Mouse (Mus musculus): Measurements from ENCODE around the gene Spast. TPM values are rescaled to one million over a fixed set of nuclear protein-coding genes. Genes with fewer than 3 reads are reported as not detected.

Gene Spast
- polyA plus RNA-seq (2017; shearing (Covaris generic)): 10 to 100 TPM; 25.6 to 28.6 TPM

GRCm38 (mm10) chr17:74338937-74339804 is at the start of gene Spast:
Gene Spast, plus strand, starts transcription at chr17:74338987.

GRCm38 (mm10) chr17:74295026-74295970 is 43.5 kb upstream of the Spast start, which contains the start of gene Memo1:
Gene Memo1, minus strand, starts transcription at chr17:74295521.

GRCm38 (mm10) chr17:74323844-74324243 is 14.9 kb upstream of the Spast start, which contains the start of gene Dpy30:
Gene Dpy30, minus strand, starts transcription at chr17:74323944.

GRCm38 (mm10) chr17:74395383-74396065 is 56.7 kb downstream of the Spast start, which contains the start of gene Slc30a6:
Gene Slc30a6, plus strand, starts transcription at chr17:74395608.

Other genes starting within 250 kb of the Spast start
- gene Memo1, start 43.5 kb upstream of the Spast start, polyA plus RNA-seq (2017; shearing (Covaris generic)): 10 to 100 TPM; 41.7 to 45.0 TPM
- gene Dpy30, start 15.0 kb upstream of the Spast start, polyA plus RNA-seq (2017; shearing (Covaris generic)): 100 to 1,000 TPM; 101 to 131 TPM
- 10 to 100 TPM; 30.4 to 31.4 TPM for gene Slc30a6, start 56.6 kb downstream of the Spast start, polyA plus RNA-seq (2017; shearing (Covaris generic))
- gene Nlrc4, start 120.2 kb downstream of the Spast start, polyA plus RNA-seq (2017; shearing (Covaris generic)): under 1 TPM; 0.70 to 0.93 TPM
- 100 to 1,000 TPM; 102 to 103 TPM for gene Yipf4, start 150.5 kb downstream of the Spast start, polyA plus RNA-seq (2017; shearing (Covaris generic))
- gene Birc6, start 189.3 kb downstream of the Spast start, polyA plus RNA-seq (2017; shearing (Covaris generic)): 10 to 100 TPM; 55.5 to 65.4 TPM

Measured in inflammation-experienced regulatory T-cells (primary cell).